ENCODE assay signal across 9 mouse cellular contexts in the genomic region with DNA sequence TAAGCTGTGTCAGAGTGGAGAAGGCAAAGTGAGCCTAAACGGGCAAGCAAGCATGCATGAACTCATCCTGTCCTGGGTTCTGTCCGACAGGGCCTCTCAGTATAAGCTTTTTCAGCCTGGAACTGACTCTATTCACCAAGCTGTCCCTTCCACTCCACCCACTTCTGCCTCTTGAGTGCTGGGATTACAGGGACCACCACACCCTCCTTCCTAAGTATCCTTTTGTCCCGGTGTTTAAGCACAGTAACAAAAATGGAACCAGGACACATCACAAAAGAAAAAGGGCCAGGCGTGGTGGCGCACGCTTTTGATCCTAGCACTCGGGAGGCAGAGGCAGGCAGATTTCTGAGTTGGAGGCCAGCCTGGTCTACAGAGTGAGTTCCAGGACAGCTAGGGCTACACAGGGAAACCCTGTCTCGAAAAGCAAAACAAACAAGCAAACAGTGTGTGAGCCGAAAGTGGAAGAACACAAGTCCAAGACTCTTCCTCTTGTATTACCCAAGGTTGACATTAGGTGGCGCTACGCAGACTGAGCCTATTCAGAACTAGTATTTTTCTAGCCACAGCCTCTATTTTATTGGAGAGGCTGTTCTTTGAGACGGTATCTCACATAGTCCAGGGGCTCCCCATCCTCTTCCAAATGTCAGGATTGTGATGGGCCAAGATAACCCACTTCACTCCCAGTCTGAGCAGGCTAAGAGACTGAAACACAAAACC. TPM values are rescaled to one million over a fixed set of nuclear protein-coding genes. Genes with fewer than 3 reads are reported as not detected.
A peak's percentile ranks its signal among the peaks of the same experiment; 100 is the strongest.
DNase-seq lines count a peak whose midpoint lies in the region; TF ChIP-seq lines count a peak whose summit lies in the region.
"Had no signal": no experiment of that assay in that cellular context is flagged by ENCODE, and none has a peak within 500 bp of the region (broad histone marks: within the 10 kb centered on the region; RNA-seq: fewer than 3 reads in every experiment).

No protein-coding gene starts in this region.

- intact Hi-C loops in left cerebral cortex, postnatal 36 days (cut with DNase I) = loop anchor here (1.0 to 2.0 kb wide), 2 partner anchors 46 to 50 kb away; a partner anchor contains a TSS

- peak; percentile 95 for TF ChIP-seq CTCF in E14TG2a.4 (conservative IDR thresholded peaks at IDR 0.05; ENCODE audit: low read length)

- peaks cover 53% of the 10 kb centered on the region for H3K36me3 ChIP-seq in E14TG2a.4 (ENCODE audit: insufficient read depth, low read length)

- H3K4me1 ChIP-seq in E14TG2a.4 (replicated peaks; ENCODE audit: low read depth, low read length) = peaks cover 58% of the 10 kb centered on the region
- H3K4me1 ChIP-seq: megakaryocyte, embryonic 14.5 days had no signal

- H3K9me3 ChIP-seq in E14TG2a.4 (ENCODE audit: low read length) = no peaks in the 10 kb centered on the region
- H3K9me3 ChIP-seq: megakaryocyte, embryonic 14.5 days had no signal

- DNase-seq in left cerebral cortex, adult 18-20 months (ENCODE audit: low spot score in 2 of 2) = peak; percentile 40 to 62
- no peak for DNase-seq in left cerebral cortex, postnatal 36 days (ENCODE audit: low spot score in 2 of 2)
- peak; percentile 94 for DNase-seq in ZHBTc4 (ENCODE audit: low read depth, low spot score)
- DNase-seq in embryo, embryonic 11 days = peak; percentile 62
- DNase-seq in kidney, postnatal 4 days = peak; percentile 41 to 59
- DNase-seq in retina, postnatal 7 days (ENCODE audit: low read depth, low spot score) = peak; percentile 49
- DNase-seq in frontal cortex, postnatal 25 days (ENCODE audit: low spot score in 2 of 2) = no peak

- H3K4me3 ChIP-seq in E14TG2a.4 (replicated peaks; ENCODE audit: low read length) = no peak overlapping the region
- H3K4me3 ChIP-seq: megakaryocyte, embryonic 14.5 days had no signal

- no peaks in the 10 kb centered on the region for H3K27me3 ChIP-seq in E14TG2a.4 (ENCODE audit: insufficient read depth, low read length)
- H3K27me3 ChIP-seq: megakaryocyte, embryonic 14.5 days had no signal

RNA-seq across cellular contexts. Expression of a gene that starts 39.7 kb away (rescaled TPM):
- total RNA-seq in left cerebral cortex, adult 18-20 months (2021) = 10 to 100 TPM; 14.9 to 15.4 TPM
- 10 to 100 TPM; 12.1 to 15.6 TPM for total RNA-seq in left cerebral cortex, postnatal 36 days (2021)

RNA-seq across cellular contexts. Expression of a gene that starts 49.0 kb away (rescaled TPM):
- 10 to 100 TPM; 40.3 to 40.4 TPM for total RNA-seq in left cerebral cortex, adult 18-20 months (2021)
- total RNA-seq in left cerebral cortex, postnatal 36 days (2021) = 10 to 100 TPM; 31.6 to 44.5 TPM

RNA-seq across cellular contexts. Expression of a gene that starts 53.9 kb away (rescaled TPM):
- total RNA-seq in left cerebral cortex, adult 18-20 months (2021) = 10 to 100 TPM; 33.0 to 39.9 TPM
- 10 to 100 TPM; 31.3 to 33.2 TPM for total RNA-seq in left cerebral cortex, postnatal 36 days (2021)

RNA-seq across cellular contexts. Expression of a gene that starts 57.3 kb away (rescaled TPM):
- total RNA-seq in left cerebral cortex, adult 18-20 months (2021) = 1,000 to 10,000 TPM; 1,718 to 1,797 TPM
- 1,000 to 10,000 TPM; 1,550 to 1,901 TPM for total RNA-seq in left cerebral cortex, postnatal 36 days (2021)

Comparison
In these comparisons a context has a peak if more than half of its experiments do, and no peak if none do; other contexts are left out.
1. DNase-seq: peak in left cerebral cortex, adult 18-20 months (2 of 2), ZHBTc4 (single experiment), embryo, embryonic 11 days (single experiment), kidney, postnatal 4 days (2 of 2) and retina, postnatal 7 days (single experiment); none in left cerebral cortex, postnatal 36 days (0 of 2) and frontal cortex, postnatal 25 days (0 of 2).